Mouse (Mus musculus) heart, adult 18-20 months (tissue): ENCODE results near the gene Camta1. TPM values are rescaled to one million over a fixed set of nuclear protein-coding genes. Genes with fewer than 3 reads are reported as not detected.

Source experiments
- DNase-seq, 2 experiments: peaks; one replicate each; pipeline ENCODE4 v3.0.0; 2021 to 2022; ENCODE audit warnings: mixed read lengths in 1 of 2
- total RNA-seq, 2 experiments: library from RNA; stranded (reverse); gene quantifications; 2 replicates each; pipeline ENCODE4 v1.2.3; 2021

The Camta1 gene
- total RNA-seq, 2 experiments from 2014 or later, result 207 to 208 TPM

DNA sequence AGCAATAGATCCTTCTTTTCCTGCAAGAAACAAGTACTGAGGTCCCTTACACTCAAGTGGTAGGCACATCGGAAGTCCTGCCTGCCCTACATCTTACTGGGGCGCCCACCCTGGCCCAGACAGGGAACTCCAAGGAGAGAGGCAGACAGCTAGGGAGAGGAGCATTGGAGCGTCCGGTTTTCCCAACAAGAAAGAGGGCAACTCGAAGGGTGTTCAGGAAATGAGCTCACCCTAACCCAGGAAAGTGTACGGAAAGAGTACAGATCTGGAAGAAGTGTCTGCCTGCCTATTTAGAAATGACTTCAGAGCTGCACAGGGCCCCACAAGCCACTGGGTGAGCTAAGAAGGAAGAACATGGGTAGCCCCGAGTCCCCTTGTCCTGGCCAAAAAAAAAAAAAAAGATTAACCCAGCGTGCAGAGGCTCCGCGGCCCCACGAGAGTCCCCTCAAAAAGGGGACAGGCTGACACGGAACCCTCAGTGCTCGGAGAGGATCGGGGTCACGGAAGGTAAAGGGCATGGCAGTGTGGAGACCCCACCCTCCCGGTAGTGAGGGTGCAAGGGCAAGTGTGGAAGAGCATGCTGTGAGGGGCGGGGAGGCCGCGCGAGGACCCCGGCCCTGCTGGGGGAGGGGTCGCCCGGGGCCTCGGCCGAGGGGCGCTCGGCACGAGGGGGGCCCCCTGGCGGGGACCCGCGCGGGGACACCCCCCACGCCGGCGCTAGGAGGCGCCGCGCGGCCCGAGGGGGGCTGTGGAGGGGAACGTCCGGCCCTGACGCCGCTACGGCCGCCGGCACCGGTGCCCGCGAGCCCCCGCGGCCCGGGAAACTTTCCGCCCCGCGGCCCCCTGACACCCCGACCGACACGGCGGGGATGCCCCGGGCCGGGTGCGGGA, 990 bp downstream of the Camta1 start:
- DNase-seq, result peak; percentile 48 to 63

DNA sequence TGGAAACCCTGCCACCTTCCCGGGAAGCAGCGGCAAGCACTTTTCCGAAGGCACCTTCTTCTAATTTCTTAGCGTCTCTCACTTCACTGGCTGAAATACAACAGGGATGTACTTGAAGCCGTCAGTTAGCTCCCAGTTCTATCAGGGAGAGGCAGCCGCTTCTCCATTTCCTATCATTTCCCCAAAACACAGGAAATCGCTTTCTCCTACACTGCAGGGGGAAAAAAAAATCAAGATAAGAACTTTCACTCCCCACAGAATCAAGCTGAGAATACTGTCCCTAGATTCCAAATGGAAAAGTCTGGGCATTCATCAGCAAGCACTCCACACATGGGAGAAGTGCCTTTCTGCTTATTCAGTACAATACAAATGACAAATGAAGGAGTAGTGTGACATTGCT, 2.4 kb downstream of the Camta1 start:
- DNase-seq, result peak in 1 of 2 experiments; percentile 9

DNA sequence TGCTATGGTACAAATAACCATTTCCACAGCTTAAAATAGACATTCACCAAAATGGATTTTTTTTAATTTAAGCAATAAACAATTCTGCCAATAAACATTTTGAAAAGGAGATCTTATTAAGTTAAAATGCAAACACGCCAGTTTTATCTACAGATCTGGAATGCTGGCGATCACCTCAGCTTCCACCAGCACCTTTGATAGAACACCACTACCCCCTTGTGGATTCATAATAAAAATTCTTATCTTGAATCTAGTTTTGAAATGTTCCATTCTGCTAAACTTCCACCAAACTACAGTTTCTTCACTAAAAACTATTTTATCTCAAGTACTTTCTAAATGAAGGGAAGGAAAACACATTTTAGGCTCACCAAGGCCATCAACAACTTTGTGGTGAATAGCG, 7.7 kb downstream of the Camta1 start:
- peak in 1 of 2 experiments; percentile 45 for DNase-seq

DNA sequence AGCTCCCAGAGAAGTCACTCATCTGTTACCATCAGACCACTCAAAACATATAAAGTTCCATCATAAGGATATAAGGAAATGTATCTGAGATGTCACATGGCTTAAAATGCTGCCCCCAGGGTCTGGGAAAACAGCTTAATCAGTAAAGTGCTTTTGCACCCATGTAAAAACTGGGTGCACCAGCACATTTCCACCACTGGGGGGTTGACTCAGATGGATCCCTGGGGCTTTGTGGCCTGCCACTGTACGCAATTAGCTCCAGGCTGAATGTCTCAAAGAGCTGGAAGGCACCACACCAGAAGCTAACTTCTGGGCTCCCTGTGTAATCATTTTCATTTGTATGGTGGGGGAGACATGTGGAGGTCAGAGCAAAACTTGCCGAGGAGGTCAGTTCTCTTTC, 10.5 kb downstream of the Camta1 start:
- peak; percentile 41 to 67 for DNase-seq

DNA sequence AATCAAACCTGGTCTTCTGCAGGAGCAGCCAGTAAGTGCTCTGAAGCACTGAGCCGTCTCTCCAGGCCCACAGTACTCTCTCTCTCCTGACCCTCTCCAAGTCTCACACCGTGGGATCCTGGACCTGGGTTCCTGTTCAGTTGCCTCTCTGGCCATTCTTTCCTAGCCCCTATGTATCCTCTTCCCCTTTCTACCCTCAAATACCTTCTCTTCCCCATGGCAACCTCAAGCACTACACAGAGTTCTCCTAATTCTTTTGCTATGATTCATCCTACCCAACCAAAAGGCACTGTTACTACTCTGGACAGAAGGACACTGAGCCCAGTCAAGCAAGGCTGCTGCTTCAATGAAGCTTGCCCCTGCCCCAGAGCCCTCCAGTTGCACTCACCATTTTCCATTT, 19.1 kb downstream of the Camta1 start:
- DNase-seq, result no peak

DNA sequence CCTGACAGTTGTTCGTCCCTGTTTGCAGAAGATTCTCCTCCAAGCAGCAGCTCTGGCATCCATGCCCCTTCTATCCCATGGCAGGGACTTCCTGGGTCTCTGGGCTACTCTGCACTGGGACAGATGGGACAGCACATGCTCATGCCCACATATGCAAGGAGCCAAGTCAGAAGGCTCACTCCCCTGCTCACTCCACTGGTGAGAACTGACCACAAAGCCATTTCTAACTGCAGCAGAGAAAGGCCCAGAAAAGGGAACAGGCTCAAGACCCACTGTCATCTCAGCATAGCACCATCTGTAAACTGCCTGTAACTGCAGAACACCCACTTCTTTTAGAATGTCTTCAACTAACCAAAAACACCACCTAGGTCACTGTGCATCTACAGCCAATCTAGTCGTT, 23.2 kb downstream of the Camta1 start:
- no peak for DNase-seq

DNA sequence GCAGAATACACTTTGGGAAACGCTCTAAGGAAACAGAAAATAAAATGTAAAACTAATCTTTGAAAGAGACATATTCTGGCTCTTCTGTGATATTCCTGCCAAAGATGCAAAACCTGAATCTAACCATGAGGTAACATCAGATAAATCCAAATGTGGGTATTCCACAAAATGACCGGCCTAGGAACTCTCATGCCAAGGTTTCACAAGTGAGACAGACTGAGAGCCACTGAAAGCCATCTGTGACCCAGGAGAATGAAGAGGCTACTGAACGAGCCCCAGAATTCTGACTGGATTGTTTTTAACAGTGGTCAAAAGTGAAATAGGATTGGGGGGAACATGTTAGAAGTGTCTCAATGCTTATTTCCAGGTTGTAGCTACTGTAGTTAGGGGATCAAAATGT, 25.8 kb downstream of the Camta1 start:
- DNase-seq, result no peak

DNA sequence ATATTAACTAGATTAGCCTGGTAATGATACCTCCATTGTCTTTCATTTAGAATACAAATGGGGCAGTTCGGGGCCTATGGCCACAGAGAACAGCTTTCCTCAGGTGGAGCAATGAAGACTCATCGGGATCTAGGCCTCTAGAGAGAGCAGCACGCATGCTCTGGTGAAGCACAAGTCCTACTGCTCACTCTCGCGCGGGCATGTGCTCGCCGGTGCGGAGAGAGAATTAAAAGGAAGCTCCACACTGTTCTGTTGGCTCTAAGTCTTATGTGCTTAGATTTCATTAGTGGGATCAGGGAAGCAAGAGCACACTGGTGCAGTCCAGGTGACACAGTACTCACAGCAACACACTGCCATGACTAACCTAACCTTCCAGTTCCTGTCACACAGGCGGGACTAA, 27.1 kb downstream of the Camta1 start:
- no peak for DNase-seq

DNA sequence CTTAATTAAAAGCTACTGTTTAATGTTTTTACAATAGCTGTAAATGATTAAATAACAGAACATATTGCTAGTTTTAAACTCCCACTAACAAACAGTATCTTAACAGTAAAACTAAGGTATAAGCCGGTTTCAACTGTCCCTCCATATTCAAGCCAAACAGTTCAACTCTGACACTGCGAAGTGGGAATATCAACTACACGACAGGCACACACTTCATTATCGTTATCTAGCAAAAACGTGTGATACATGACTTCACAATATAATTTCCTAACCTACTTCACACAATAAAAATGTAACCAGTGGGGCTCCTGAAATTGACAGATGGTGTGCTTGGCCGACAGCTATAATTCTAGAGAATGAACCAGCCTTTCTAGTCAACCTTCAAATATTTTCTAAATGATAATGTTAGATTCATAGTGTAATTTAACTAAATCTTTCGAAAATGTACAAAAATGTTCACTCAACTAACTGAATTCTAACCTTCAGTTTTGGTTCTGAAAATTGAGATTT, 27.7 kb downstream of the Camta1 start:
- no peak for DNase-seq

DNA sequence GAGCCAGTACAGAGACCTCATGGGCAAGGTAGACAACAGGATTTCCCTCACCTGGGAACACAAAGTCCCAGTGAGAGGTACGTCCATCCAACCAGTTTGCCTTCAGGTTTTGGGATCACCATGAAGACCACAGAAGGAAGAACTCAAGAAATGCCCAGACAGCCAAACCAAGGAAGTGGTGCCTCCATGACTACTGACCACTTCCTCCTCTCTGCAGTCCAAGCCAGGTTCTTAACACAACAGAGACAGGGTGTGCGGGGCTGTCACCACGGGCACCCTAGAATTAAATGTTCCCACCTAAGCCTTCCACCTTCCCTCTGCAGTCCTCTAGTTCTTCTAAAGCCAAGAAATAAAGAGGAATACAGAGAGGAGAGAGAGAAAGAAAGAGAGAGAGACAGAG, 33.8 kb downstream of the Camta1 start:
- no peak for DNase-seq

DNA sequence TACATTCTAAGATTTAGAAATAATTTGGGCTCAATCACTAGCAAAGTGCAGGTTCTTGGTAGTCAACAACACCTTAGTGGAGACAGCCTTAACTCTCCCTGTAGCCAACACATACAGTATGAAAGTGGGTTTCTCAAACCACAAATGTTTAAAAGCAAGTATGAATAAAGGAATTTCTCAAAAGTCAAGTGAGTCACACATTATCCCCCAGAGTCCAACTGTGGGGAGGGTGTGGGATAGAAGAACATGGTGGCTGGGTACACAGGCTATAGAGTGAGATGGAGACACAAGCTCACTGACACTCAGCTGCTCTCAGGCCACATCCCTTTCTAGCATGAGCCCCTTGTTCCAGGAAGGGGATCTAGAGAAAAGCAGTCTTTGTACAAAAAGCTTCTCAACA, 34.3 kb downstream of the Camta1 start:
- DNase-seq, result no peak

DNA sequence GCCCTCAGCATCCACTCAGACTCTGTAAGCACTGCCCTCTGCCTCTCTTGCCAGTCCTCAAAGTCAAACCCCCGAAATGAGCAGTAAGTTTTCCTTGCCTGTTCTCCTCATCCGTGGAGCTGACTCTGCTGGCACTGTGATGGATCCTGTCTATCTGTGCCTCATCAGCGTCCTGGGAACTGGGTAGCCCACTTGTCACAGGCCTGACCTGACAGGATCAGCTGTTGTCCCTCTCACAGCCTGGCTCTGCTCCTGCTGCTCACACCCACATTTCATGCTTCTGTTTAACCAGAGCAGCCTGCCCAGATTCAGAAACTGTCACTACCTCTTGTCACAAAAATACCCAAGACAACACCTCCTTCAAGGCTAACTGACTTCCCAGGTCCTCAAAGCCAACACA, 37.7 kb downstream of the Camta1 start:
- peak; percentile 25 to 28 for DNase-seq

DNA sequence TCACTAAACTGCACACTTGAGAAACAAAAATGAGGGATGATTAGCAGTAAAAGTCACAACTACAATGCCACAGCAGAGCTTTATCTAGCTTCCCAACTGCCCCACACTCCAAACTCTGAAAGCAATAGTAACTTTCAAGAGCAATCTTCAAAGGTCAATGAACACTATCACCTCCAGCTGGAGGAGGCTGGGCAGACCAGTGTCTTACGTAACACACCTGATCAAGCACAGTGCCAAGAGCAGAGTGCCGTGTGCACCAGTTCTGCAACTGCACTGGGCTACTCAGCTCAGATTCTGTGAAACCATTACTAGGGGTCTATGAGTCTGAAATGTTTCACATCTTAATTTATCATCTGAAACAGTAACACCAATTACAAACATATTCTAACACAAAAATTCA, 38.7 kb downstream of the Camta1 start:
- DNase-seq, result peak; percentile 19 to 32

DNA sequence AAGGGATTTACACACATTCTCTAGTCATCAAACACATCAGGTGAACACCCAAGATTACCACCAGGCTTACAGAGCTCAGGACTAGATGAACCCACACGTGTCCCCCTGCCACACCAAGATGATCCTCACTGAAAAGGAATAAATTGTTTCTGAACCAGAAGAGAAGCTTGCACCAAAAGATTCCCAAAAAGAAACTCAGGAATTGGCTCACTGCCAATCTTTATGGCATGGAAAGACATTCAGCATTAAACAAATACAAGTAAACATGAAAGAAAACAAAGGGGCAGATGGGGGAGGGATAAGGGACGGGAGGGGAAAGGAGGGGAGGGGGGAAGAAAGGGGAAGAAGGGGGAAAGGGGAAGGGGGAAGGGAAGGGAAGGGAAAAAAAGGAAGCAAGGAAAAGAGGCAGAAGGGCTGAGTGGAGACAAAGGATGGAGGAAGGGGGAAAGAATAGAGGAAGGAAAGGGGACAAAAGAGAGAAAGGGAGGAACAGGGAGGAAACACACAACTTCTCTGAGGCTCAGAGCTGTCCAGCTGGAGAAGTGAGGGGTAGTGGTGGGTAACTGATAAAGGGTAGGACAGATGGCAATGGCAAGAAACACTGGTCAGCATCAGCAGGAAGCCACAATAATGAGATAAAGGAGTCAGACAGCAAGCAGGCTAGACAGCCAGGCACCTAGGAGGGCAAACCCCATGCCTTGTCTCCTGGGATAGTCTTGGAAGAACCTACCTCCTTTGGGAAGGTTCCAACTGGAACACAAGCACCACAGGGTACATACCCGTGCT, 43.5 kb downstream of the Camta1 start:
- no peak for DNase-seq

DNA sequence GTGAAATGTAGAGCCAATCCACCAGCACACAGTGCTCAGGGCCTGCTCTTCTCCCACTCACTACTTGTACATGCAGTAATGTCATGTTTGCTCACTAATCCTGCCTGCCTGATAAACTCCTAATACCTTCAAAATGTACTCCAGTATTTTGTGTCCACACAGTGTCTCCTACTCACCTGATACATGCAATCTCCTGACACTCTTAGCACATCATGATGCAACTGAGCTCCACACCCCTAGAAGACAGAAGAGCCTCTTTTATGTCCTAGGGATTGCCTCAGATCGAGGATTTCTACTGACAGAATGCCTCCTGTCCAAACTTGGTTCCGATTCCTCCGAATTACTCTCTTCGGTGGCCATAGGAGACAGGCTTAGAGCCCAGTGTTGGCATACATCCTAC, 48.0 kb downstream of the Camta1 start:
- no peak for DNase-seq

DNA sequence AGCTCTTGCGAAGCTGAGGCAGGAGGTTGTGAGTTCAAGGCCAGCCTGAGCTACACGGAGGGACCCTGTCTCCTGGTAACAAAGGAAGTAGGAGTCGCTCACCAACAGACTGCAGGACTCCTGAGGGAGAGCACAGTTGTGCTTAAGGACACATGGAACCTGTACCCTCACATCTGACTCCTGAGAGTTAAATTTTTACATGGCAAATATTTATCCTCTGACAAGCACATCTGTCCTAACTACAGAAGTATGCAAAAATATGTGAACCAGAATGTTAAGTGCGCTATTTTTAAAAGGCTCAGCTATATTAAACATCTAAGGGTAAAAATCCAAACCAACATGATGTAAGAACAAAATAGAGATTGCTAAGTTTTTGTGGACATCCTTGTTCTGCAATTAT, 56.0 kb downstream of the Camta1 start:
- no peak for DNase-seq

DNA sequence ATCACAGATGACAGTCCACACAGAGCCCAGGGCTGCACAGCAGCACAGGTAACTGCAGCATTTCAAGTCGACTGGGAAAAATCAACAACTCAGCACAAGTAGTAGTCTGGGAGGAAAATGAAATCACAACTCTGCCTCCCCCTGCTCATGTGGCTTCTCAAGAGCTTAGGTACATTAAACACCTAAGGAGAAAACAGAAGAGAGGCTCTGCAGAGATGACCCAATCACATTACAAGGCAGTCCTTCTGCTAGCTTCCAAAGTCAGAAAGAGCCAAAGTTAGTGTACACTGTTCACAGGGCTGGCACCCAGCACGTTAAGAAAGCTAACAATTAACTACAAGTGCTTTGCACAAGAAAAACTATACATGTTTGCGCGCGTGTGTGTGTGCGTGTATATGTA, 56.6 kb downstream of the Camta1 start:
- no peak for DNase-seq

DNA sequence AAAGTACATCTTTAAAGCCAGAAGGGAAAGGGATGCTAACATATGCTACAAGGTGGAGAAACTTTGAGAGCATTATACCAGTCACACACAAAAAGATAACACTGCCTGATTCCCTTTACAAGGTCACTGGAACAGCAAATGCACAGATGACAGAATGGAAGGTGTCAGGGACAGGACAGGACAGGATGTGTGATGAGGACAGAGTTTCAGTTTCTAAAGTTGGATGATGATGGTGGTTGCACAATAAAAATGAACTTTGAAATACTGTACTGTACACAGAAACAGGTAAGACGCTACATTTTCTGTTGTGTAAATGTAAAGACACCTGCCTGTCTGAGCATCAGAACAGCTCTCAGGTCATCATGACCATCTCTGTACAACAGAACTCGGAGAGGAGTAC, 57.5 kb downstream of the Camta1 start:
- DNase-seq, result no peak

DNA sequence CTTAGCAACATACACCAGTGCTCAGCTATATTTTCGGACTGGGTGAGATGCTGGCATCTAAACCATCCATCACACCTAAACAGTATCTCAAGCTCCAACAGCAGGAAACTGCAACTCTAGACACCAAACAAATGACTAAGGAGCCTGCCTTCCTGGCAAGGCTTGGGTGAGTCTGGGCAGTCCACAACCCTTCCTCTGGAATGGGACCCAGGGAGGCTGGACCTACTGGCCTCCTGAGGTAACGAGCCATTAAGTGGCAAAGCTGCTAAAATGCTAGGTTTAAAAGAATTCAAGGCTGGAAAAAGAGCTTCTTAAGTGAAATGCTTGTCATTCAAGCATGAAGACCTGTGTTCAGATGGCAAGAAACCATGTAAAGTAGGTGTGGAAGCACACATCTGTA, 63.0 kb downstream of the Camta1 start:
- no peak for DNase-seq

DNA sequence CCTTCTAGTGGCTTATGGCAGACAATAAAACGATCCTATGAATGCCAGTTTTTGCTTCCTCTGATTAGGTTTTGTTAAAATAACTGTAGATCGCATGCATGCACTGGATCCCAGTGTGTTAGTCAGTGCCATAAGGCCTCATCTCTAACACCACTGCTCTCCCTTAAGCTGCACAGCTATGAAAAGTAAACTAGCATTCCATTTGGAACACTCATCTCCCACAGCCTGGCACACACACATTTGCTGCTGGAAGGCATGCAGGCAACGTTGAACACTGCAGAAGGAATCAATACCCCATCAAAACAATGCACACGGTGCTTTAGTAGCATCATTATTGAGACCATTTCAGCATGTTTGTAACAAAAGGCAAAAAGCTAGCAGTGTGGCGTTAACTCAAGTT, 68.0 kb downstream of the Camta1 start:
- no peak for DNase-seq

DNA sequence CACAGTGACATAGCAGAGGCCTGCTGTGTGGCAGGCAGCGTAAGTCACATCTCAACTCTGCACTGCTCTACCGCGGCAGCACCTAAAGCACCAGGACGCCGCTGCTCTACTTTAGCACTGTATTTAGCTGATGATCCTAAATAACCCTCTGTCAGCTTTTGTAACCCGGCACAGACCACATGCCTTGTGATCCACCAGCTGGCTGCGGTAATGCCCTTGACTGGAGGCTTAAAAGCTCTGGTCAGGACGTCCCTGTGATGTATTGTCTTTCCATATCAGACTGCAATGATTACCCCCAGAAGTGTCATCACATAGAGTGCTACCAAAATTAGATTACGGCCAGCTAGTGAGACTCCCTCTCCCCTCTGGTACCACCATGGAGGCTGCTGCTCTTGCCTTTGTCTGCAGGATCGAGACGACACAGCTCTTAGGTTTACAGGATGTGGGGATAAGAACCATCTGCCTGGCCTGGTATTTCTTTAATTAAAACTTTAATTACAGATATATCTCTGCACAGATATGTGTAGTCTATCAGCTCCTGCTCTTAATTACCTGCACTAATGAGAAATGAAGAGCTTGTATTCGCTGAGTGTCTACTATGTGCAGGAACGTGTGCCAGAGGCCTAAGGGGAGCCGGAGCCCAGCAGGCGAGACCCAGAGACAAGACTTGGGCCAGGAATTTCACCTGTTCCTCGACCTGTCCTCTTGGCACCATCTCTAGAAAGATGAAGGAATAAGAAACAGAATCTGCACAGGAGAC, 74.5 kb downstream of the Camta1 start:
- DNase-seq, result peak; percentile 41 to 53

DNA sequence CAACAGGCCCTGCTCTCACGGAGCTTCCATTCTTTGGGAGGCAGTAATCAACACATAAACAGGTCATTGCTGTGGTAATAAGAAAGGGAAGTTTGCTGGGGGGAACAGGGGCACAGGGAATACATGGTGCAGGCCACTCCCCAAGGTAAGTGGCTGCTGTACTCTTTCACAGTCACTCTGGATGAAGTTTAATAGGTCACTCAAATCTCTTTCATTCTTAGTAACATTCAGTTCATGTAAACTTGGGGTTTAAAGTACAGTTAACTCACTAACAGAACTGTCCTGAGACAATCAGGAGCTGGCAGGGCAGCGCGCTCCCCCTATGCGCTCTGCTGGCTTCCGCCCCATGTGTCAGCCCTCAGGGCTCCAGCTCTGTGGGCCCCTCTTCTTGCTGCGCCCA, 81.2 kb downstream of the Camta1 start:
- no peak for DNase-seq
